Mouse (Mus musculus) colon, adult 2 months (tissue): ENCODE results near the gene Mug1. TPM values are rescaled to one million over a fixed set of nuclear protein-coding genes. Genes with fewer than 3 reads are reported as not detected.

ENCODE experiments used
- polyA plus RNA-seq: library from polyadenylated mRNA; depleted of rRNA; stranded (reverse); fragments of >200 nt; gene quantifications from 2 replicates; pipeline ENCODE4 v1.2.3, GENCODE M21; 2012; rRNA removed

Mug1 gene
- polyA plus RNA-seq = 0.02 and 0.06 TPM in 2 replicates

DNA sequence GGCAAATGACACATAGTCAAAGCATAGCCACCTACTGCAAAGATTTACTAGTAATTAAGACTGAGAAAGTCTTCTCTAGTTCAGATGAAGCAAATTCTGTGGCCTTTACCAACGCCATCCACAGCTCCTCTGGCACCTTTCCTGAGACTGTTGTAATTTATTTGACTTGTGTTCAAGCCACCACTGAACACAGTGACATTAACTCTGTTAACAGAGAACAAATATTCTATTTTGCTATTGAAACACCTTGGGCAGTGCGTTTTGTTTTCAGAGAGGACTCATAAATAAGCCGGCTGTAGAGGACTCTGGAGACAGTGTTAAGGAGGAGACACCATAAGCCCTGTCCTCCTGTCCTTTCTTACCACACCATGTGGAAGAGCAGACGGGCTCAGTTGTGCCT lies at the start of gene Mug1:
TSS of gene Mug1 (plus strand) at position 271 of the 400 bp plus-strand sequence.

Other genes with a start within 250 kb of the Mug1 start
- 0.02 TPM in 1 of 2 replicates, not detected in the other for gene A2m, start 203.2 kb upstream of the Mug1 start, polyA plus RNA-seq
- gene Gm7298, start 105.6 kb upstream of the Mug1 start, polyA plus RNA-seq = not detected in 2 replicates
- gene Mug2, start 168.2 kb downstream of the Mug1 start, polyA plus RNA-seq = not detected in 2 replicates